Mouse (Mus musculus): Measurements from ENCODE around the gene Zcchc2. TPM values are rescaled to one million over a fixed set of nuclear protein-coding genes. Genes with fewer than 3 reads are reported as not detected.

Zcchc2 gene
- polyA plus RNA-seq, 1 experiment, result 19.8 TPM

DNA sequence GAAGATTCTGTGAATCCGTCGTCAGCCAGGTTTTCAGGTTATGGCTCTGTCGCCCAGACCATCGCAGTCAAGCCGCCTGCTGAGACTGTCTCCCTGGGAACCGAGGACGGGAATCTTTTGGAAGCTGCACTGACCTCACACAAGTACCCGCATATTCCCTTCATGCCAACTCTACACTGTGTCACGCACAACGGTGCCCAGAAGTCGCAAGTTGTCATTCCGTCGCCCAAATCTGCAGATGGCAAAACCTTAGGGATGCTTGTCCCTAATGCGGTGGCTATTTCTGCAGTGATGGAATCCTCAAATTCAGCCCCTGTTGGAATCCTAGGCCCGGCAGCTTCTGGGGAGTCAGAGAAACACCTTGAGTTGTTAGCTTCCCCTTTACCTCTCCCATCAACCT lies 39.6 kb downstream of the Zcchc2 start:
- no peak overlapping the region for H3K4me3 ChIP-seq (replicated peaks; ENCODE audit: insufficient read depth, low read depth, low read length)
- WGBS, result 18% methylated on average over 15 of the region's 15 CpGs
- DNase-seq, result peak; percentile 32 to 60
- no peaks in the 10 kb centered on the region for H3K27me3 ChIP-seq (ENCODE audit: control insufficient read depth, insufficient read depth, low read length)
- peaks cover 26% of the 10 kb centered on the region for H3K4me1 ChIP-seq (ENCODE audit: control insufficient read depth, insufficient read depth, low read length)
- H3K27ac ChIP-seq (ENCODE audit: insufficient read depth, low read length), result no peak overlapping the region
- no peak for TF ChIP-seq POLR2A (IDR thresholded peaks at IDR 0.05; ENCODE audit: borderline replicate concordance, insufficient read depth, low read length)
- no peak for TF ChIP-seq CTCF (IDR thresholded peaks at IDR 0.05; ENCODE audit: borderline replicate concordance, insufficient read depth, low read depth, low read length)

DNA sequence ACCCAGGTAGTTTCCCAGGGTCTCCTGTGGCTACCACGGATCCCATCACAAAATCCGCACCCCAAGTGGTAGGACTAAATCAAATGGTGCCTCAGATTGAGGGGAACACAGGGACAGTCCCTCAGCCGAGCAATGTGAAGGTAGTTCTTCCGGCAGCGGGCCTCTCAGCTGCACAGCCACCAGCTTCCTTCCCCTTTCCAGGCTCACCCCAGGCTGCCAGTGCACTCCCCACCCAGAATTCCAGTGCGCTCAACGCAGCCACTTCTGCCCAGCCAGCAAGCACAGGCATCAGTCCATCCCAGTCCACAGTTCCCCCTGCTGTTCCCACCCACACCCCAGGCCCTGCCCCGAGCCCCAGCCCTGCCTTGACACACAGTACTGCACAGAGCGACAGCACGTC lies 40.1 kb downstream of the Zcchc2 start:
- WGBS, result 82% methylated on average over 10 of the region's 10 CpGs
- H3K27ac ChIP-seq (ENCODE audit: insufficient read depth, low read length), result no peak overlapping the region
- peaks cover 26% of the 10 kb centered on the region for H3K4me1 ChIP-seq (ENCODE audit: control insufficient read depth, insufficient read depth, low read length)
- no peak for DNase-seq
- H3K4me3 ChIP-seq (replicated peaks; ENCODE audit: insufficient read depth, low read depth, low read length), result no peak overlapping the region
- H3K27me3 ChIP-seq (ENCODE audit: control insufficient read depth, insufficient read depth, low read length), result no peaks in the 10 kb centered on the region
- TF ChIP-seq POLR2A (IDR thresholded peaks at IDR 0.05; ENCODE audit: borderline replicate concordance, insufficient read depth, low read length) (no peak), CTCF (IDR thresholded peaks at IDR 0.05; ENCODE audit: borderline replicate concordance, insufficient read depth, low read depth, low read length) (no peak)

DNA sequence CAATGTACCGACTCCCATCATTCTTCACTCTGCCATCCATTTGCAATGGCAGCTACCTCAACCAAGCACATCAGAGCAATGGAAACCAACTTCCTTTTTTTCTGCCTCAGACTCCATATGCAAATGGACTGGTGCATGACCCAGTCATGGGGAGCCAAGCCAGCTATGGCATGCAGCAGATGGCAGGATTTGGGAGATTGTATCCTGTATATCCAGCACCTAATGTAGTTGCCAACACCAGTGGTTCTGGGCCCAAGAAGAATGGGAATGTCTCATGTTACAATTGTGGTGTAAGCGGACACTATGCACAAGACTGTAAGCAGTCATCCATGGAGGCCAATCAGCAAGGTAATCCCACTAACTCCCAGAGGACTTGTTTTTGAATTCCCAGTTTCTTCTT lies 40.7 kb downstream of the Zcchc2 start:
- H3K27ac ChIP-seq (ENCODE audit: insufficient read depth, low read length), result no peak overlapping the region
- TF ChIP-seq POLR2A (IDR thresholded peaks at IDR 0.05; ENCODE audit: borderline replicate concordance, insufficient read depth, low read length) (no peak), CTCF (IDR thresholded peaks at IDR 0.05; ENCODE audit: borderline replicate concordance, insufficient read depth, low read depth, low read length) (no peak)
- peaks cover 26% of the 10 kb centered on the region for H3K4me1 ChIP-seq (ENCODE audit: control insufficient read depth, insufficient read depth, low read length)
- WGBS, result 61% methylated on average over 2 of the region's 2 CpGs
- H3K27me3 ChIP-seq (ENCODE audit: control insufficient read depth, insufficient read depth, low read length), result no peaks in the 10 kb centered on the region
- peak; percentile 25 to 66 for DNase-seq
- H3K4me3 ChIP-seq (replicated peaks; ENCODE audit: insufficient read depth, low read depth, low read length), result no peak overlapping the region

DNA sequence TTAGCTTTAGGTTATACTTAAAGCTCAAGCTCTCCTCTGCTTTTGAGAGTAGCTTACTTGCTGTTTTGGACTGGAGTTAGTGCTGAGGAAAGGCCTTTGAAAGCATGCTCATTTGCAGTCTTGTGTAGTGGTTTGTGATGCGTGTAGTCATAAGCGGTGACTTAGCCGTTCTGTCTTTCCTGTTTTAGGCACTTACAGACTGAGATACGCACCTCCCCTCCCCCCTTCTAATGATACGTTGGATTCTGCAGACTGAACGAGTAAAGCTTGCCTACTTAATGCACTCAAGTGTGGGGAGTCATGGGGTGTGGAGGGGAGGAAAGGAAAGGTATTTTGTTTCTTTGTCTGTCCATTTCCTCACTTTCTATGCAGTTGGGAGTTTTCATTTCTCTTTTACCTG lies 41.7 kb downstream of the Zcchc2 start:
- Histone ChIP-seq H3K4me3 (replicated peaks; ENCODE audit: insufficient read depth, low read depth, low read length) (no peak overlapping the region), H3K27me3 (ENCODE audit: control insufficient read depth, insufficient read depth, low read length) (no peaks in the 10 kb centered on the region), H3K27ac (ENCODE audit: insufficient read depth, low read length) (no peak overlapping the region), H3K4me1 (ENCODE audit: control insufficient read depth, insufficient read depth, low read length) (peaks cover 26% of the 10 kb centered on the region)
- WGBS, result 82% methylated on average over 6 of the region's 6 CpGs
- DNase-seq, result no peak
- TF ChIP-seq POLR2A (IDR thresholded peaks at IDR 0.05; ENCODE audit: borderline replicate concordance, insufficient read depth, low read length) (no peak), CTCF (IDR thresholded peaks at IDR 0.05; ENCODE audit: borderline replicate concordance, insufficient read depth, low read depth, low read length) (no peak)

DNA sequence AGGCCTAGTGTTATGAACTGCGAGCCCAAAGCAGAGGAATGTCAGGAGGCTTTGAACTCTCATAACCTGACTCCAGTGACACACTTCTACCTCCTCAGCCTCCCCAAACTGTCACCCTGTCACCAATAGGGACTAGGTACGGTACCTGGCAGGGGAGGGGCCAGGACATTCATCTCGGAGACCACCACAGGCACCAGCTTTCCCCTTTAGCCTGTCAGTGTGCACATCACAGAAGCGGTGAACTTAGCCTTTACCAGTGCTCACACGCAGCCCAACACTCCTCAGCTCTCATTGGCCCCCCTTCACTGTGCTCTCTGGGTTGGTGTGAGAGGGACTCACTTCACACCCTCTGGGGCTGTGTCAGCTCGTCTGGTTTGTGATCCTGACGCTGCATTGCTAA lies 44.6 kb downstream of the Zcchc2 start:
- H3K4me1 ChIP-seq (ENCODE audit: control insufficient read depth, insufficient read depth, low read length), result peaks cover 36% of the 10 kb centered on the region
- TF ChIP-seq POLR2A (IDR thresholded peaks at IDR 0.05; ENCODE audit: borderline replicate concordance, insufficient read depth, low read length) (no peak), CTCF (IDR thresholded peaks at IDR 0.05; ENCODE audit: borderline replicate concordance, insufficient read depth, low read depth, low read length) (no peak)
- no peak for DNase-seq
- H3K27me3 ChIP-seq (ENCODE audit: control insufficient read depth, insufficient read depth, low read length), result no peaks in the 10 kb centered on the region
- H3K4me3 ChIP-seq (replicated peaks; ENCODE audit: insufficient read depth, low read depth, low read length), result no peak overlapping the region
- WGBS, result 82% methylated on average over 7 of the region's 7 CpGs
- H3K27ac ChIP-seq (ENCODE audit: insufficient read depth, low read length), result no peak overlapping the region

DNA sequence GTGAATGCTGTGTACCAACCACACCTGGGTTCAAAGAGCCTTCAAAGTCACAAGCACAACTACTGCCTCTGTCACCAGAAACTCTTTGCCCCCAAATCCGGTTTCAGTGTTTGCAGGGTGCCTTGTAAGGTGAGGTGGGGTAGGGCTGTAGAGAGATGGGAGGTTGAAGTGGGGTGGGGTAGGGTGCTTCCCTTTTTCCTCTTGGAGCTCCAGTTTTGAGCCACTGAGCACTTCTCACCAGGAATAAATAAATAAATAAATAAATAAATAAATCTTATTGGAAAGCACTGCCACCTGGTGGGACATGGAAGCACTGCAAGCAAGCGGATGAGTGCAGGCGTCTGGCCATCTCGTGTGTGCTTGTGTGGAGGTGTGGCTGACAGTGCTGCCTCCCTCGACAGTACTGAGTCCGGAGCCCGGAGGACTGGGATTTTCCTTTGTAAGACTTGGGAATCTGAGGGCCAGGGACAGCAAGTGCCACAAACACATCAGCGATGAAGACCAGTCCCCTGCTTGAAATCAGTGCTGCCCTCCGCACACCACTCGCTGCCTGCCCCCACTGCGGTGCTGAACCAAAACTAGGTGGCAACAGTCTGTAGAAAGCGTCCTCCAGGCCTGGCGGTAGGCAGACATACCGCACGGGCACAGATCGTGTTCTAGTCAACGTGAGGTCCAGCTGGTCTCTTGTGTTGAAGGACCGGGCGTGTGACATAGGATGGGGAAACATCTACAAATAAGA lies 46.8 kb downstream of the Zcchc2 start:
- DNase-seq, result peak; percentile 65 to 80
- WGBS, result 55% methylated on average over 19 of the region's 19 CpGs
- TF ChIP-seq POLR2A (IDR thresholded peaks at IDR 0.05; ENCODE audit: borderline replicate concordance, insufficient read depth, low read length) (no peak), CTCF (IDR thresholded peaks at IDR 0.05; ENCODE audit: borderline replicate concordance, insufficient read depth, low read depth, low read length) (peak; percentile 77; the same call in 1 of the 2 replicates)
- Histone ChIP-seq H3K4me1 (ENCODE audit: control insufficient read depth, insufficient read depth, low read length) (peaks cover 33% of the 10 kb centered on the region), H3K27me3 (ENCODE audit: control insufficient read depth, insufficient read depth, low read length) (no peaks in the 10 kb centered on the region), H3K4me3 (replicated peaks; ENCODE audit: insufficient read depth, low read depth, low read length) (no peak overlapping the region), H3K27ac (ENCODE audit: insufficient read depth, low read length) (no peak overlapping the region)

DNA sequence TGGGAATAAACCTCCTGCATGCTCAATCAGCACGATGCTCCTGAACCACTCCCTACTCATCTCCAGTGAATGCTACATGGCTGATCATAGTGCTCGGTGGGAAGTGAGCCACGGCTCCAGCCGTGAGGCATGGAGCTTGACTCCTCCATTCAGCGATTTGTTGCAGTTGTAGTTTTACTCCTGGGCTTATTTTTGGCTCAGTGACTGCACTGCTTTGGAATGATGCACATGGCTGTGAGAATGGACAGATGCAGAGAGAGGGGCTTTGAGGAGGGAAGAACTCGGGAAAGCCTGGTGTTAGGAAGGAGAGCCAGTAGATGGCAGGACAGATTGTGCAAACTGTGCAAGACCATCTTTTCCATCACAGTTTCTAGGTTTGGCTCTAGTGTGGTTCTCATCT lies 49.1 kb downstream of the Zcchc2 start:
- 11% methylated on average over 6 of the region's 6 CpGs for WGBS
- H3K27ac ChIP-seq (ENCODE audit: insufficient read depth, low read length), result no peak overlapping the region

DNA sequence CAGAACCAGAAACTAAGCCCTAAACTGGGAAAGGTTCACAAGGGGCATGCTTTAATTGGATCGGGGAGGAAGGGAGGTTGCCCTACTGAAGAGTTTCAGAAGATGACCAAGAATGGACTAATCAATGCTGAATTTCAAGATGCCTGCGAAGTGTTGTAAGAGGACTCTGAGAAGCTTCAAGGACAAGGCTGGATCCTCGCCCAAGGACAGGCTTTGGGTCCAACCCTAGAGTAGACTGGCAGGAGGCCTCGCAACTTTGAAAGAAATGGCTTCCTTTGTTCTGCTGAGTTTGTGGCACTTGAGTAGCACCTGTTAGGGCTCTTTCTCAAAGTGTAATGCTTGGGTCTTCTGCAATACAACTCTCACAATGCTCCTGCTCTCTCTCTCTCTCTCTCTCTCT lies 50.1 kb downstream of the Zcchc2 start:
- no peaks in the 10 kb centered on the region for H3K27me3 ChIP-seq (ENCODE audit: control insufficient read depth, insufficient read depth, low read length)
- peaks cover 41% of the 10 kb centered on the region for H3K4me1 ChIP-seq (ENCODE audit: control insufficient read depth, insufficient read depth, low read length)
- no peak overlapping the region for H3K27ac ChIP-seq (ENCODE audit: insufficient read depth, low read length)
- no peak for DNase-seq
- no peak for TF ChIP-seq POLR2A (IDR thresholded peaks at IDR 0.05; ENCODE audit: borderline replicate concordance, insufficient read depth, low read length)
- no peak for TF ChIP-seq CTCF (IDR thresholded peaks at IDR 0.05; ENCODE audit: borderline replicate concordance, insufficient read depth, low read depth, low read length)
- WGBS, result 92% methylated on average over 4 of the region's 4 CpGs
- H3K4me3 ChIP-seq (replicated peaks; ENCODE audit: insufficient read depth, low read depth, low read length), result no peak overlapping the region

More for the DNA sequence above, 49.1 kb downstream of the Zcchc2 start:
- peaks cover 41% of the 10 kb centered on the region for H3K4me1 ChIP-seq (ENCODE audit: control insufficient read depth, insufficient read depth, low read length)
- H3K27me3 ChIP-seq (ENCODE audit: control insufficient read depth, insufficient read depth, low read length), result no peaks in the 10 kb centered on the region
- TF ChIP-seq POLR2A (IDR thresholded peaks at IDR 0.05; ENCODE audit: borderline replicate concordance, insufficient read depth, low read length) (no peak), CTCF (IDR thresholded peaks at IDR 0.05; ENCODE audit: borderline replicate concordance, insufficient read depth, low read depth, low read length) (no peak; the same call in 1 of the 2 replicates)
- no peak overlapping the region for H3K4me3 ChIP-seq (replicated peaks; ENCODE audit: insufficient read depth, low read depth, low read length)
- peak in 1 of 2 experiments; percentile 20 for DNase-seq
